Mouse (Mus musculus) embryonic fibroblast, embryonic 13.5 days (primary cell): ENCODE data around the gene Gm44596.

Experiments used
- CTCF ChIP-seq: IDR thresholded peaks from 2 replicates; pipeline ENCODE4 v1.5.1; 2011; ENCODE audit warnings: mild to moderate bottlenecking, control low read depth, low read length, moderate library complexity, borderline replicate concordance; ENCODE audit not compliant: insufficient read depth
- POLR2A ChIP-seq: IDR thresholded peaks from 2 replicates; pipeline ENCODE4 v1.6.1; 2011; ENCODE audit warnings: low read depth, mild to moderate bottlenecking, control low read depth, low read length, moderate library complexity

- TF ChIP-seq CTCF (no peak), POLR2A (no peak)
Measured at GRCm38 (mm10) chr6:128427571-128427970, 52.3 kb downstream of the Gm44596 start.
